Mouse (Mus musculus) heart, adult 2 months (tissue): ENCODE results near the gene Mei4.

ENCODE experiments used
- CTCF ChIP-seq: fragments of 200-600 bp; IDR thresholded peaks from 2 replicates; pipeline ENCODE4 v1.8.1; 2022; ENCODE audit warnings: antibody characterized with exemption, mild to moderate bottlenecking, moderate library complexity
- EP300 ChIP-seq: fragments of 200-500 bp; IDR thresholded peaks from 2 replicates; pipeline ENCODE4 v1.6.1; 2011; ENCODE audit warnings: low read depth, low read length, control low read depth; ENCODE audit not compliant: insufficient read depth
- POLR2A ChIP-seq: fragments of 200-500 bp; IDR thresholded peaks from 2 replicates; pipeline ENCODE4 v1.6.1; 2011; ENCODE audit warnings: mild to moderate bottlenecking, low read depth, low read length, control low read depth; ENCODE audit not compliant: insufficient read depth

DNA sequence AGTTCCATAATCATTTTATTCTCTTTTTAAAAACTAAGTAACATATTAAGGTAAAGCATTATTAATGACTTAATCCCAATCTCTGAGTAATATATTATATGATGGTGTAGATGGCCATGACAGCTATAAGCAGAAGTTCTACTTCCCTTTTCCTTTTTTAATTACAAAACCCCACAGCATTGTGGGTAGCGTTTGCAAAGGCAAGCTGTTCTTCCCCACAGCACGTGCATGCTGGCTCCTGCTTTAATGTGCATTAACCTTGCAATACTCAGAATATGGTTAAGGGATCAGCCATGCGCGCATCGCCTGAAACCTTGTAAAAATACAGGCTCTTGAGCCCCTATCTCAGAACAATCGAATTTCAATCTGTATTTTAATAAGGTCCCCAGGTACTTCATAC is 82.2 kb downstream of the Mei4 start:
- TF ChIP-seq CTCF (no peak), POLR2A (no peak), EP300 (no peak)
